Mouse (Mus musculus): ENCODE data around the gene Tmtc4.

Tmtc4 gene

GRCm38 (mm10) chr14:122900679-122901078, 83.2 kb downstream of the Tmtc4 start:
- TF ChIP-seq GATA4 (IDR thresholded peaks at IDR 0.05; ENCODE audit: insufficient replicate concordance, low read length), result no peak

GRCm38 (mm10) chr14:122898550-122898949, 85.3 kb downstream of the Tmtc4 start:
- no peak for TF ChIP-seq GATA4 (IDR thresholded peaks at IDR 0.05; ENCODE audit: insufficient replicate concordance, low read length)

DNA sequence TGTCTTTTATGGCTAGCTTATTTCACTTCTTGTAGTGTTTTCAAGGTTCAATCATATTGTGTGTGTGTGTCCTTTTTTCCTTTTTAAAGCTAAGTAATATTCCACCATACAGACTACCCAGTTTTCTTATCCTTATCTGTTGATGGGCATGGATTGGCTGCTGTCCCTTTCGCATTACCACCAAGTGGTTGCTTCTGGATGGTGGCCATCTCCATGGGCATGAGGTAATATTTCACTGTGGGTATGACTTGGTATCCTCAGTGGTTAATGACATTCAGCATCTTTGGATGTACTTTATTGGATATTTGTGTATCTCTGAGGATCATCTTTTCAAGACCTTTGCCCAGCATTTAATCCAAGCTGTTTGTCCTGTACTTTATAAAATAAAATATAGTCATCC, 87.7 kb downstream of the Tmtc4 start:
- no peak for TF ChIP-seq GATA4 (IDR thresholded peaks at IDR 0.05; ENCODE audit: insufficient replicate concordance, low read length)

- TF ChIP-seq GATA4 (IDR thresholded peaks at IDR 0.05; ENCODE audit: insufficient replicate concordance, low read length), result no peak
These were observed 92.3 kb downstream of the Tmtc4 start for GRCm38 (mm10) chr14:122891470-122891968.

DNA sequence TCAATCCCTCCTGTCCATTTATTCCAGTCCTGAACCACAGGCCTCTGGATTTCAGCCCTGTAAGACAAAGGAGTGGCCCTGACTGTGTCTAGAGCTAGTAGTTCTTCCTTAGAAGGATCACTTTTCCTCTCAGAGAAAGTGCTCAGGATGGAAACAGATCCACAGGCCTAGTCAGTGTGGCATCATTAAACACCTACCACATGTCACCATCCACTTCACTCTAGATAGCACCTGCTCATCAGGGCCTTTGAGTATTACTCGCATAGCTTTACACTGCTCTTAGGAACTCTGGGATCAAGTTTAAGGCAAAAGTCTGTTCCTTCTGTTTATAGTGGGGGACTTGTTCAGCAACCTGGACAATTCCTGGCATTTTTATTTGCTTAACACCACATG, 95.4 kb downstream of the Tmtc4 start:
- TF ChIP-seq GATA4 (IDR thresholded peaks at IDR 0.05; ENCODE audit: insufficient replicate concordance, low read length), result no peak

GRCm38 (mm10) chr14:122887702-122888479, 95.9 kb downstream of the Tmtc4 start:
- TF ChIP-seq GATA4 (IDR thresholded peaks at IDR 0.05; ENCODE audit: insufficient replicate concordance, low read length), result no peak

DNA sequence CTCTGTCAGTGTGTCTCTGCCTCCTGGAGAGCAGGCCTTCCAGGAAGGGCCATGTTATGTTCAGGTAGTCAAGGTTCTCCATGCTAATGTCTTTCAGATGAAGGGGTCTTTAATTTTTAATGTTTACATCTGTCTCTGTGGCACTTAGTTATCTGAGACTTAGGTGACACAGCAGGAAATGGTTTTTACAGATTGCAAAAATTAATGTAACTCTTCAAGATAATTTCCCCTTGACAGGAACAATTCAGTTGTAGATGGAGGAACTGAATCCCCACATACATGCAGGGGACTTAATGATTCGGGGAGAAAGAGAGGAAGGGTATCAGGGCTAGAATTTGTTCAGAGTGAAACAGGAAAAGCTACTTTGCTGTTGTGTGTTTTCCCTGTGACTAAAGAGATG, 96.6 kb downstream of the Tmtc4 start:
- no peak for TF ChIP-seq GATA4 (IDR thresholded peaks at IDR 0.05; ENCODE audit: insufficient replicate concordance, low read length)

GRCm38 (mm10) chr14:122885893-122886292, 97.9 kb downstream of the Tmtc4 start:
- TF ChIP-seq GATA4 (IDR thresholded peaks at IDR 0.05; ENCODE audit: insufficient replicate concordance, low read length), result no peak

DNA sequence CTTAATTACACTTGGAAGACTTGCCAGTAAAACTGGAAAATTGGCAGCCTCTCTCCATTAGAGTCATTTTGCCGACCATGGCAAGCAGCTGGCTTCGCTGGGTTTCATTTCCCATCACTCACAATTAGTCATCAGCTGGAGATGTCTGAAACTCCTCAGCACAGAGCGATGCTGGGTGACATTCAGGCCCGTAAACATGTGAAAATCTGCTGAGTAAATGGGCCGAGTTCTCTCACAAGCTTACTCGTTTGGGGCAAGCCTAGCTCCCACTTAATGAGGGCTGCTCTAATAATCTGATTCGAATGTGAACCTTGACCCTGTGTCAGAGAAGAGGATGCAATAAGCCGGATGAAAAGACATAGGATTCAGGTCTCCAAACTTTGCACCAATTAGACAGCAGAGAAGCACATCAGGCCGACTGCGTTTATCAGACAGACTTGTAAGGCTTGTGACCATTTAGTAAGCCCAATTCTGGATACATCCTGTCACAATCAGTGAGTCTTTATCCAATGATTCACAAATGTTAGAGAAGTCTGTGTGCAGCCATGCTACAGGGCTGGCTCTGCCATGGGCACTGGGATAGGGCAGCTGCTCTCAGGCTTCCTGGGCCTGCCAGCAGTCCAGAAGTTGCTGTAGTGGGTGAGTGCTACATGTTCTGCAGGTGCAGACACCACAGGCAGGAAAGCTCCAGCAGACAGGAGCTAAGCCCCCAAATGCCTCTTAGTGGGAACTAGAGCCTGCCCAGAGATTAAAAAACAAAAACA, 99.8 kb downstream of the Tmtc4 start:
- no peak for TF ChIP-seq GATA4 (IDR thresholded peaks at IDR 0.05; ENCODE audit: insufficient replicate concordance, low read length)

DNA sequence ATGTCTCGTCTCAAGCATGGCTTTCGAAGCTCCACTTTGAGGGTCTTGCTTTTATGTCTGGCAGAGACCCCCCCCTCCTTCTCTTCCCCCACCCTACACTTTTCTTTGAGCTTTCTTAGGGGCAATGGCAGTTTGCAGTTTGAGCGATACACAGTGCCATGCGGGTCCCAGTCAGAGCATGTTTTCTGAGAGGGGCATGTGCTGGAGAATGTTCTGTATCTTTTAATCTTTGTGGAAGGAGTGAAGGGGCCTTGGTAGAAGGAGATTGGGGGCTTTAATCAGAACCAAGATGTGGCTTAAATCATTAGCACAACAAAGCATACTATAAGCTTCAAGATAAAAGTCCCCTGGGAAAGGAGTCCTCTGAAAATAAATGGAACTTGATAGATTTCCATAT, 100.4 kb downstream of the Tmtc4 start:
- no peak for TF ChIP-seq GATA4 (IDR thresholded peaks at IDR 0.05; ENCODE audit: insufficient replicate concordance, low read length)

GRCm38 (mm10) chr14:122882795-122883409, 100.9 kb downstream of the Tmtc4 start:
- no peak for TF ChIP-seq GATA4 (IDR thresholded peaks at IDR 0.05; ENCODE audit: insufficient replicate concordance, low read length)

DNA sequence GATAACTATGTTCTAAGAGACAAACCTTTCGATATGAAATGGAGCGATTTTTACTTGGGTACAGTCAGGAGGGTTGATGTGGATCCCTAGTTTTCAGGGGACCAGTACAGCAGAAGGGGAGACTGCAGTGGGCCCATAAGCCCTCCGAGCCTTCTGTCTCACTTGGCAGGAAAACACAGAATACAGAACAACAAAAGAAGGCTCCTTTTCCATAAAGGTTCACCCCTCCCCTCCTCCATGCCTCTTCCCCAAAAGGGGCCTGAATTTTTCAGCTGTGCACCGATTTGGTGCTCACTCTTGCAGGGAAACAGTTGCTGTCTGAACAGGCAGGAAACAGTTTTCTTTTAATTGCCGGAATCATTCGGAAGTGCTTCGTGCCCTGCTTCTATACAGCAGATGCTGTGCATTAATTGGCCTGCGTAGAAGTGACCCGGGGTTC, 101.6 kb downstream of the Tmtc4 start:
- TF ChIP-seq GATA4 (IDR thresholded peaks at IDR 0.05; ENCODE audit: insufficient replicate concordance, low read length), result no peak

DNA sequence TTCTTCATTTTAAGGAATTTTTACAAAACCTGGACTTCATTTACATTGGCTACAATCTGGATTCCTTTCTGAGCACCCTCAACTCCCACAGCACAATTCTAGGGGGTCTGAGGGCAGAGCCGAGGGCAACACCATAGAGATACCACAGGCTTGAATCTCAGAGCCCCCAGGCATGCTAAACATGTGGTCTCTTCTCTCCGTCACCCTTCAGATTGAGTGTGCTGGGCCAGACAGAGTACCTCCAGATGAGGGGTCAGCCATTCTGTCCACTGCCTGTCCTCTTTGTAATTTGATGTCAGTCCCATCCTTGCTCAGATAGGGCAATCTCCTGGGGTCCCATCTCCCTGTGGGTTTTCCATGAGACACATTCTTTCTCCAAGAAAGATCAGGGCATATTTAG, 102.1 kb downstream of the Tmtc4 start:
- no peak for TF ChIP-seq GATA4 (IDR thresholded peaks at IDR 0.05; ENCODE audit: insufficient replicate concordance, low read length)

DNA sequence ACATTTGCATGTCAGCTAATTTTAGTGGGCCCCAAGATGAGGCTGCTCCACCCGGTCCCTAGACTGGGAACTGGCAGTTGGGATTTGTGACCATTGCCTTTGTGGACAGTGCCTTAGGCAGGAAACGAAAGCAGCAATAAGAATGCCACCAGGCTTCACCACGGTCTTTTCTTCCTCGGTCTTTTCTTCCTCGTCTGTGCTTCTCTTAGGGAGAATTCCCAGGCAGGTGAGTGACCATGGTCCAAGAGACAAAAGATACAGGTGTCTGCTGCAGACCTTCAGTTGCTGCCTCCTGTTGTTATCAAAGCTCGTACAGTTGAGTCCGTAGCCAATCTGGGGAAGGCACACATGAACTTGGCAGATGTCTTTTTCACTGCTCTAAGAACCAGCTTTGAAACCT, 103.5 kb downstream of the Tmtc4 start:
- TF ChIP-seq GATA4 (IDR thresholded peaks at IDR 0.05; ENCODE audit: insufficient replicate concordance, low read length), result no peak

DNA sequence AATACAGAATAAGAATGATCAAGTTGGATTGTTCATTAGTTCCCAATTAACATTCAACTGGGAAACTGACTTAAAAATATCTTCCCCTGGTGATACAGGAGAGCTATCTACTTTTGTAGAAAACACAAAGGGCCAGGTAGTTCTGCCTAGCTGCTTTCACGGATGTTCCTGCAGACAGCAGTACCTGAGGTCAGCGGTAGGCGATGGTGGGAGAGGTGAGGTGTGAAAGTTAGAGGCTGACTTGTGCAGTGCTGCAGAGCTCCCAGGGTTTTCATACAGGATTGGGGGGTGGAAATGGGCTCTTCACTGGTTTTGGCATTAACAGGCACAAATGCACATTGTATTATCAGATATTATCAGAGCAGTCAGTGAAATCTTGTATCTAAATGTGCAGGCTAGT, 106.0 kb downstream of the Tmtc4 start:
- TF ChIP-seq GATA4 (IDR thresholded peaks at IDR 0.05; ENCODE audit: insufficient replicate concordance, low read length), result no peak

DNA sequence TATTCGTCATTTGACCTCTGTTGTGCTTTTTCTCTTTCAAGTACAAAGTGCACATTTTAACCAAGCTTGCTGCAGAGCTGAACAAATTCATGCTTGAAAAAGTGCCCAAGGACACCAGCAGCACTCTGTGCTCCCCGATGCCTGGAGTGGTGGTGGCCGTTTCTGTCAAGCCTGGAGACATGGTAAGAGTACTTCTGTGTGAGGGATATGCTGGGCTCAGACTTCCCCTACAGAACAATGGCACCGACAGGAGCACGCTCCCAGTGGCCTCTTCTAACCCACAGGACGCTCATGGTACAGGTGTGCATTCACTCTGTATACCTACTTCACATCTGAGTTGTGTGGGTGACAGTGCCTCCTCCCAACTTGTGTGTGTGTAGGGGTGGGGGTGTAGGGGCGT, 107.1 kb downstream of the Tmtc4 start:
- TF ChIP-seq GATA4 (IDR thresholded peaks at IDR 0.05; ENCODE audit: insufficient replicate concordance, low read length), result no peak

Measured in liver, adult (tissue).